Mouse (Mus musculus): ENCODE measurements at regions not wholly inside any gene's neighbourhood (a gene's known extent, or its start where the extent isn't known, plus 50 kb on each side); places are given as distances from the start of the nearest gene placed in this dataset.

DNA sequence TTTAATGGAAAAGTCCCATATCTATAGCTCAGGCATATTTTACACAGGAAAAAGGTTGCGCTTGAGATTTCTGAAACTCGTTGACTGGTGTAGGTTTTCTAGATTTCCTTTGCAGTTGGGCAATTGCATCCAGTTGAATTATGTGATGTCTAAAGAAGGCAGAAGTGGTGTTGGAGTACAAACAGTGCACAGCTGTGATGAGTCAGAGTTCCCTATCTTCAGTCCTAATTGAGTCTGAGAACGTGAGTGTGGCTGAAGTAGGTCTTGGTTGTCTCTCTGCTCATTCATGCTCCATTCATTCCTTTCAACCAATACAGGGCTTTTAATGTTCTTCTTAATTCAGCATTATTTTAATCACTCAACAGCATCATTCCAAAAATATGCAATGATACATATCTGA is 142.9 kb upstream of the Dpyd start:
- Histone ChIP-seq H3K4me3 (replicated peaks; ENCODE audit: low read length) (no peak overlapping the region), H3K36me3 (ENCODE audit: insufficient read depth, low read length) (no peaks in the 10 kb centered on the region), H3K27me3 (ENCODE audit: insufficient read depth, low read length) (no peaks in the 10 kb centered on the region), H3K9me3 (ENCODE audit: low read length) (no peaks in the 10 kb centered on the region), H3K4me1 (replicated peaks; ENCODE audit: low read depth, low read length) (no peaks in the 10 kb centered on the region)
- TF ChIP-seq CTCF (conservative IDR thresholded peaks at IDR 0.05; ENCODE audit: low read length) (no peak), NANOG (IDR thresholded peaks at IDR 0.05; ENCODE audit: borderline replicate concordance, low read length) (no peak), POU5F1 (IDR thresholded peaks at IDR 0.05; ENCODE audit: borderline replicate concordance, low read length) (no peak)

DNA sequence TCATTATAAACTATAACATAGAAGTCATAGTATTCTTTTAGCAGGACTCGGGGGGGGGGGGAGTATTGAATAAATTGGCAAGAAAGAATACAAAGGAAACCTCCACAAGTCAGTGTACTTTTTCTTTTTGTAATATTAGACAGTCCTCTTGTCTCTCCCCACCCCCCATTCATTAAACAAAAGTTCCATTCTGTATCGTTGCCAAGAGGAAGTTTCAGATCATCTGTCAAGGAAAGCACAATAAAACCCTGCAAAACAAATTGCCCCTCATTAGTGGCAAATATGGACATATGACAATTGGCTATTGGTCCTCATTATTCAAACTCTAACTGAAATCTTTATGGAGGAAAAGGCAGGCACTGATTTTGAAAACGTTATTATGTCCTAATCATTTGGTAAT is 140.2 kb upstream of the Dpyd start:
- no peak overlapping the region for H3K4me3 ChIP-seq (replicated peaks; ENCODE audit: low read length)
- H3K27me3 ChIP-seq (ENCODE audit: insufficient read depth, low read length) = 0 out of 2 replicates have a peak, but pooled peaks cover 8% of the 10 kb centered on the region
- no peak for TF ChIP-seq NANOG (IDR thresholded peaks at IDR 0.05; ENCODE audit: borderline replicate concordance, low read length)
- TF ChIP-seq POU5F1 (IDR thresholded peaks at IDR 0.05; ENCODE audit: borderline replicate concordance, low read length) = no peak
- TF ChIP-seq CTCF (conservative IDR thresholded peaks at IDR 0.05; ENCODE audit: low read length) = no peak
- no peaks in the 10 kb centered on the region for H3K9me3 ChIP-seq (ENCODE audit: low read length)
- H3K4me1 ChIP-seq (replicated peaks; ENCODE audit: low read depth, low read length) = peaks cover 6% of the 10 kb centered on the region; the same call in 1 of the 2 replicates
- no peaks in the 10 kb centered on the region for H3K36me3 ChIP-seq (ENCODE audit: insufficient read depth, low read length)

DNA sequence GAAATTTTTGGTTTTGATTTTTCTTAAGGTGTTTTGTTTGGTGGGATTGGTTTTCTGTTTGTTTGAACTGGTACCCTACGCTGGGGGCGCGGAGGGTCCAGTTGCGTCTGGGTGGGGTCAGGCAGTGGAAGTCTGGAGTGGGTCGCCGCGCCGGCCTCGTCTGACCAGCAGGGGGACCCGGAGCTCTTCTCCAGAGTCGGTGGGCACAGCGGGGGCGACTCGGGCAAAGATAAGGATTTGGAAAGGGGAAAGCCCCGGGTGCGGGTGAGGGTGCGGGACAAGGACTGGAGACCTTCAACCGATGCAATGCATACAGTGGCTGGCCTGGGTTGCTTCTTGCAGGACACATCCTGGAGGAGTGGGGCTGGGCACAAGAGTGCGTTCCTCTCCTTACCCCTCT is 136.2 kb upstream of the Dpyd start:
- Histone ChIP-seq H3K36me3 (ENCODE audit: insufficient read depth, low read length) (no peaks in the 10 kb centered on the region), H3K4me3 (replicated peaks; ENCODE audit: low read length) (0 out of 2 replicates have a peak overlapping the region, but pooled peaks have one; percentile 32), H3K4me1 (replicated peaks; ENCODE audit: low read depth, low read length) (peaks cover 15% of the 10 kb centered on the region), H3K9me3 (ENCODE audit: low read length) (no peaks in the 10 kb centered on the region), H3K27me3 (ENCODE audit: insufficient read depth, low read length) (peaks cover 18% of the 10 kb centered on the region)
- TF ChIP-seq POU5F1 (IDR thresholded peaks at IDR 0.05; ENCODE audit: borderline replicate concordance, low read length) = no peak
- peak; percentile 23 for TF ChIP-seq CTCF (conservative IDR thresholded peaks at IDR 0.05; ENCODE audit: low read length)
- no peak for TF ChIP-seq NANOG (IDR thresholded peaks at IDR 0.05; ENCODE audit: borderline replicate concordance, low read length)

DNA sequence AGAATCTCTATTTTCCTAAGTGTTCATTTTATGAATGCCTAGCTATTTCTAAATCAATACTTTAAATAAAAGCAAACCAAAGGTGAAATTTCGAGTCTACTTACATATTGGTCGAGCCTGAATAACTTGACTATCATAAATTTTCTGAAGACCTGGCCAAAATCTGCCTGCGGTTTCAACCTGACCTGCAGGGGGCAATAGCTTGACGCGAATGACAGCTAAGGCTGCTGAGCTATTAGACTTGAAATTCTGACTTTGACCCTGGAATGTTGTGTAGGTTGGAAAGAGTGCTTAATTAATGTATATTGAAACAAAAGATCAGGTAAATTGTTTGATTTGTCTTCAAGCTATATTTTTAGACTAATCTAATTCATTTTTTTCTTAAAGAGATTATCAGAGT is 133.4 kb upstream of the Dpyd start:
- no peak for TF ChIP-seq POU5F1 (IDR thresholded peaks at IDR 0.05; ENCODE audit: borderline replicate concordance, low read length)
- no peak for TF ChIP-seq NANOG (IDR thresholded peaks at IDR 0.05; ENCODE audit: borderline replicate concordance, low read length)
- peak; percentile 76 for TF ChIP-seq CTCF (conservative IDR thresholded peaks at IDR 0.05; ENCODE audit: low read length)

GRCm38 (mm10) chr3:118429825-118430630 is 131.9 kb upstream of the Dpyd start:
- TF ChIP-seq CTCF (conservative IDR thresholded peaks at IDR 0.05; ENCODE audit: low read length) = no peak
- TF ChIP-seq POU5F1 (IDR thresholded peaks at IDR 0.05; ENCODE audit: borderline replicate concordance, low read length) = no peak
- TF ChIP-seq NANOG (IDR thresholded peaks at IDR 0.05; ENCODE audit: borderline replicate concordance, low read length) = no peak
- peak overlapping the region; percentile 41; the same call in 1 of the 2 replicates for H3K4me3 ChIP-seq (replicated peaks; ENCODE audit: low read length)
- H3K36me3 ChIP-seq (ENCODE audit: insufficient read depth, low read length) = no peaks in the 10 kb centered on the region
- peaks cover 51% of the 10 kb centered on the region for H3K27me3 ChIP-seq (ENCODE audit: insufficient read depth, low read length)
- no peaks in the 10 kb centered on the region for H3K9me3 ChIP-seq (ENCODE audit: low read length)
- H3K4me1 ChIP-seq (replicated peaks; ENCODE audit: low read depth, low read length) = peaks cover 27% of the 10 kb centered on the region

More for the DNA sequence above, 133.4 kb upstream of the Dpyd start:
- peaks cover 43% of the 10 kb centered on the region for H3K27me3 ChIP-seq (ENCODE audit: insufficient read depth, low read length)
- H3K4me1 ChIP-seq (replicated peaks; ENCODE audit: low read depth, low read length) = peaks cover 19% of the 10 kb centered on the region
- H3K36me3 ChIP-seq (ENCODE audit: insufficient read depth, low read length) = no peaks in the 10 kb centered on the region
- H3K4me3 ChIP-seq (replicated peaks; ENCODE audit: low read length) = no peak overlapping the region
- H3K9me3 ChIP-seq (ENCODE audit: low read length) = no peaks in the 10 kb centered on the region

- H3K4me3 ChIP-seq (replicated peaks; ENCODE audit: low read length) = peak overlapping the region; percentile 41; the same call in 1 of the 2 replicates
- H3K4me1 ChIP-seq (replicated peaks; ENCODE audit: low read depth, low read length) = peaks cover 33% of the 10 kb centered on the region
- TF ChIP-seq CTCF (conservative IDR thresholded peaks at IDR 0.05; ENCODE audit: low read length) (no peak), NANOG (IDR thresholded peaks at IDR 0.05; ENCODE audit: borderline replicate concordance, low read length) (no peak), POU5F1 (IDR thresholded peaks at IDR 0.05; ENCODE audit: borderline replicate concordance, low read length) (no peak)
- no peaks in the 10 kb centered on the region for H3K36me3 ChIP-seq (ENCODE audit: insufficient read depth, low read length)
- no peaks in the 10 kb centered on the region for H3K9me3 ChIP-seq (ENCODE audit: low read length)
- H3K27me3 ChIP-seq (ENCODE audit: insufficient read depth, low read length) = peaks cover 57% of the 10 kb centered on the region
These were observed 131.4 kb upstream of the Dpyd start for GRCm38 (mm10) chr3:118430631-118430906.

DNA sequence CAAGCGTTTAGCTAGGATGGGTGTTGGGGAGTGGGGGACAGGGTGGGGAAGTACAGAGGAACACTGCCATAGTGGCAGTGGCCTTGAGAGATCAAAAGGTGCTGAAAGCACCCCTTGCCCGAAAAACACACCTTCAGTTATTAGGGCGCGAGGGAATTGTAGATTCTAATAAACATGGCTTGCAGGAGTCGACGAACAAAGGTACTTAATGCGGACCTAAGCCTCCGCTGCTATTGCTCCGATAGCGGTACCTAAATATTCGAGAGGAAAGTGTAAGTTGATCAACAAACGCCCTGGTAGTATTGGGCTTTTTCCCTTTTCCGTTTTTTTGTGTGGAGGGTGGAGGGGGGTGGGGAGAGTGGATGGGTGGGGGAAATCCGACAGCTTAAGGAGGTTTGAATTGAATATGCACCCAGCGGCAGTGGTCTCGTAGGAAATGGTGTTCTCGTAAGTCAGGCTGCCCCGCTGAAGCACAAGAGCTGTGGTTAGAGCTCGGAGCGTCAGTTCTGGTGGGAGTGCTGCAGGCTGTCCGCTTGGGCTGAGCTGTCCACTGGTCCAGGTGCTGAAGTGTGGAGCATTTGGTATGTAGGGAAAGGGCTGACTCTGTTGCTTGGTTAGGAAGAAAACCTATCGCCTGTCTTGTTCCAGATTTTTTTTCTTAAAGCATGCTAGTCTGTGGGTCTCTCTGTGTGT is 130.8 kb upstream of the Dpyd start:
- Histone ChIP-seq H3K9me3 (ENCODE audit: low read length) (no peaks in the 10 kb centered on the region), H3K27me3 (ENCODE audit: insufficient read depth, low read length) (peaks cover 59% of the 10 kb centered on the region), H3K4me1 (replicated peaks; ENCODE audit: low read depth, low read length) (peaks cover 30% of the 10 kb centered on the region), H3K4me3 (replicated peaks; ENCODE audit: low read length) (peak overlapping the region; percentile 43; the same call in 1 of the 2 replicates), H3K36me3 (ENCODE audit: insufficient read depth, low read length) (no peaks in the 10 kb centered on the region)
- no peak for TF ChIP-seq CTCF (conservative IDR thresholded peaks at IDR 0.05; ENCODE audit: low read length)
- TF ChIP-seq NANOG (IDR thresholded peaks at IDR 0.05; ENCODE audit: borderline replicate concordance, low read length) = no peak
- no peak for TF ChIP-seq POU5F1 (IDR thresholded peaks at IDR 0.05; ENCODE audit: borderline replicate concordance, low read length)

GRCm38 (mm10) chr3:118433441-118434021 is 128.4 kb upstream of the Dpyd start:
- Histone ChIP-seq H3K9me3 (ENCODE audit: low read length) (no peaks in the 10 kb centered on the region), H3K4me3 (replicated peaks; ENCODE audit: low read length) (peak overlapping the region; percentile 71), H3K4me1 (replicated peaks; ENCODE audit: low read depth, low read length) (peaks cover 28% of the 10 kb centered on the region), H3K36me3 (ENCODE audit: insufficient read depth, low read length) (no peaks in the 10 kb centered on the region), H3K27me3 (ENCODE audit: insufficient read depth, low read length) (peaks cover 62% of the 10 kb centered on the region)
- no peak for TF ChIP-seq CTCF (conservative IDR thresholded peaks at IDR 0.05; ENCODE audit: low read length)
- no peak for TF ChIP-seq NANOG (IDR thresholded peaks at IDR 0.05; ENCODE audit: borderline replicate concordance, low read length)
- no peak for TF ChIP-seq POU5F1 (IDR thresholded peaks at IDR 0.05; ENCODE audit: borderline replicate concordance, low read length)

Measured in E14TG2a.4 (cell line).